Mouse (Mus musculus) MEL (cell line): ENCODE results near the gene Cdk14. TPM values are rescaled to one million over a fixed set of nuclear protein-coding genes. Genes with fewer than 3 reads are reported as not detected.

Source experiments
- DNase-seq: peaks from one replicate; pipeline ENCODE4 v3.0.0; 2011; ENCODE audit warnings: low read depth, low spot score
- H3K27ac ChIP-seq: 2 replicates; pipeline ENCODE4 v1.5.1; 2012; ENCODE audit warnings: low read depth, mild to moderate bottlenecking, control low read depth, low read length, moderate library complexity; ENCODE audit not compliant: control insufficient read depth
- H3K27me3 ChIP-seq, 2 experiments: fragments of 150-350 bp in 1 of 2; sonication (generic) in 1 of 2; 2 replicates each; pipeline ENCODE4 v1.6.1; 2012; ENCODE audit warnings: low read length in 2 of 2, mild to moderate bottlenecking in 2 of 2, improper control_type of control experiment in 1 of 2, moderate library complexity in 1 of 2; ENCODE audit not compliant: insufficient read depth in 2 of 2, control insufficient read depth in 1 of 2
- H3K36me3 ChIP-seq, 2 experiments: 2 replicates each; pipeline ENCODE4 v1.6.1; 2012 to 2014; ENCODE audit warnings: low read length in 2 of 2, improper control_type of control experiment in 1 of 2, inconsistent platforms in 1 of 2, mild to moderate bottlenecking in 1 of 2; ENCODE audit not compliant: insufficient read depth in 2 of 2, control insufficient read depth in 1 of 2
- H3K4me1 ChIP-seq, 2 experiments: fragments of 150-350 bp in 1 of 2; sonication (generic) in 1 of 2; 2 replicates each; pipeline ENCODE4 v1.6.1; 2012; ENCODE audit warnings: low read length in 2 of 2, improper control_type of control experiment in 1 of 2, mild to moderate bottlenecking in 1 of 2; ENCODE audit not compliant: insufficient read depth in 2 of 2, control insufficient read depth in 1 of 2
- H3K4me3 ChIP-seq, 2 experiments: fragments of 150-350 bp in 1 of 2; sonication (generic) in 1 of 2; 2 replicates each; pipeline ENCODE4 v1.5.1; 2012; ENCODE audit warnings: low read depth in 2 of 2, low read length in 2 of 2, mild to moderate bottlenecking in 2 of 2, moderate library complexity in 2 of 2, control low read depth in 1 of 2, improper control_type of control experiment in 1 of 2; ENCODE audit not compliant: control insufficient read depth in 1 of 2, insufficient read depth in 1 of 2
- H3K79me2 ChIP-seq: 2 replicates; pipeline ENCODE4 v1.6.1; 2012; ENCODE audit warnings: mild to moderate bottlenecking, low read length, moderate library complexity; ENCODE audit not compliant: control insufficient read depth, poor library complexity, insufficient read depth
- H3K9ac ChIP-seq: 2 replicates; pipeline ENCODE4 v1.6.1; 2012; ENCODE audit warnings: low read depth, mild to moderate bottlenecking, control low read depth, low read length, moderate library complexity; ENCODE audit not compliant: control insufficient read depth, poor library complexity, severe bottlenecking
- H3K9me3 ChIP-seq: fragments of 150-350 bp; sonication (generic); replicated peaks from 2 replicates; pipeline ENCODE4 v1.6.1; 2012; ENCODE audit warnings: mild to moderate bottlenecking, low read length, improper control_type of control experiment, moderate library complexity; ENCODE audit not compliant: insufficient read depth
- BHLHE40 ChIP-seq: IDR thresholded peaks from 2 replicates; pipeline ENCODE4 v1.6.1; 2012; ENCODE audit warnings: low read depth, mild to moderate bottlenecking, inconsistent platforms, low read length, improper control_type of control experiment, borderline replicate concordance
- ELF1 ChIP-seq: IDR thresholded peaks from 2 replicates; pipeline ENCODE4 v1.6.1; 2014; ENCODE audit warnings: low read depth, mild to moderate bottlenecking, inconsistent platforms, low read length, improper control_type of control experiment, moderate library complexity
- EP300 ChIP-seq, 2 experiments: IDR thresholded peaks; 2 replicates each; pipeline ENCODE4 v1.6.1; 2011; ENCODE audit warnings: improper control_type of control experiment in 2 of 2, low read length in 2 of 2, low read depth in 1 of 2, mild to moderate bottlenecking in 1 of 2
- GABPA ChIP-seq: IDR thresholded peaks from 2 replicates; pipeline ENCODE4 v1.6.1; 2012; ENCODE audit warnings: low read depth, mild to moderate bottlenecking, inconsistent platforms, low read length, improper control_type of control experiment, moderate library complexity
- GATA1 ChIP-seq: IDR thresholded peaks from 2 replicates; pipeline ENCODE4 v1.6.1; 2011; ENCODE audit warnings: low read depth, low read length, improper control_type of control experiment
- HCFC1 ChIP-seq: IDR thresholded peaks from 2 replicates; pipeline ENCODE4 v1.6.1; 2012; ENCODE audit warnings: low read depth, mild to moderate bottlenecking, inconsistent platforms, low read length, improper control_type of control experiment, moderate library complexity
- MAFK ChIP-seq: IDR thresholded peaks from 2 replicates; pipeline ENCODE4 v1.6.1; 2011; ENCODE audit warnings: low read depth, mild to moderate bottlenecking, low read length, improper control_type of control experiment, borderline replicate concordance
- MAX ChIP-seq: IDR thresholded peaks from 2 replicates; pipeline ENCODE4 v1.6.1; 2011; ENCODE audit warnings: low read length, improper control_type of control experiment
- MYC ChIP-seq: IDR thresholded peaks from 2 replicates; pipeline ENCODE4 v1.6.1; 2011; ENCODE audit warnings: low read depth, mild to moderate bottlenecking, low read length, improper control_type of control experiment, moderate library complexity
- POLR2AphosphoS2 ChIP-seq: IDR thresholded peaks from 2 replicates; pipeline ENCODE4 v1.6.1; 2011; ENCODE audit warnings: low read length, improper control_type of control experiment
- POLR2AphosphoS5 ChIP-seq: IDR thresholded peaks from 2 replicates; pipeline ENCODE4 v1.6.1; 2012; ENCODE audit warnings: low read depth, borderline replicate concordance, mild to moderate bottlenecking, inconsistent platforms, low read length, moderate library complexity, mixed read lengths
- RAD21 ChIP-seq: IDR thresholded peaks from 2 replicates; pipeline ENCODE4 v1.6.1; 2011; ENCODE audit warnings: mild to moderate bottlenecking, low read depth, low read length, improper control_type of control experiment
- TBP ChIP-seq: IDR thresholded peaks from 2 replicates; pipeline ENCODE4 v1.8.0; 2011; ENCODE audit warnings: low read depth, low read length, improper control_type of control experiment
- TCF12 ChIP-seq: IDR thresholded peaks from 2 replicates; pipeline ENCODE4 v1.6.1; 2014; ENCODE audit warnings: low read depth, mild to moderate bottlenecking, inconsistent platforms, low read length, improper control_type of control experiment, moderate library complexity
- UBTF ChIP-seq: IDR thresholded peaks from 2 replicates; pipeline ENCODE4 v1.6.1; 2012; ENCODE audit warnings: low read depth, mild to moderate bottlenecking, inconsistent platforms, low read length, improper control_type of control experiment, moderate library complexity, borderline replicate concordance; ENCODE audit not compliant: insufficient read depth
- polyA plus RNA-seq, 2 experiments: library from polyadenylated mRNA; stranded (reverse) in 1 of 2; unstranded in 1 of 2; fragments of >175 nt in 1 of 2; fragments of >200 nt in 1 of 2; gene quantifications; 2 replicates each; pipeline versions ENCODE4 v1.2.1 to v1.2.4; 2012; ENCODE audit warnings: low replicate concordance in 2 of 2, low read depth in 1 of 2; ENCODE audit not compliant: insufficient read length in 2 of 2, insufficient read depth in 1 of 2, missing spikeins in 1 of 2
- total RNA-seq: library from RNA; depleted of rRNA; stranded (reverse); fragments of 300-350 nt; gene quantifications from 2 replicates; pipeline ENCODE4 v1.2.3, GENCODE M21; 2012

Gene Cdk14
- total and polyA plus RNA-seq, 3 experiments, result not detected

DNA sequence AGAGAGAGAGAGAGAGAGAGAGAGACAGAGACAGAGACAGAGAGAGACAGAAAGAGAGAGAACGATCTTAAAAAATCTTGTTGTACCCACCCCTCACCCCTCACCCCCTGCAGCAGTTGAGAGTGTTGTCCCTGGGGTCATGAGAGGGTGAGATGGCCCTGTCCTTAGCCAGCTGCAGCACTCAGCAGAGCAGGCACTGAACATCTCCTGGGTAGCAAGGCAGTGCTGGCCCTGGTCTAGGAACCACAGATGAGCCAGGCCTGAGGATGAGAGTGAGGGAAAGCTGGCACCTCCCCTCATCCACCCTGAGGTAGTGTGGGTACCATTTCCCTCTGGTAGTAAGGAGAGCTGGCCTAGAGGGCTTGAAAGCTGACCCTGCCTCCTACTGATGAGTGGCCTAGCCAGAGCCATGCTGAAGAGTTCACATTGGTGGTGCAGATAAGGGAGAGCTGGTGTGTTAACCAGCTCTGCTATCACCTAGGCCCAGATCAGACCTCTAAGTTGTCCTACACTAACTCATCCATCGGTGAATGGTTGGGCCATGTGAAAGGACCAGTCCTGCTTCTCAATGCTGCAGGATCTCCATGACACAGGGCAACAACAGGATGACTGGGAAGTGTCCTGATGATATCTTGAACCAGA is 173.5 kb downstream of the Cdk14 start:
- Histone ChIP-seq H3K9me3 (no peaks in the 10 kb centered on the region), H3K4me3 (no peak overlapping the region), H3K9ac (no peak overlapping the region), H3K4me1 (no peaks in the 10 kb centered on the region), H3K36me3 (no peaks in the 10 kb centered on the region), H3K27ac (no peak overlapping the region), H3K27me3 (no peaks in the 10 kb centered on the region), H3K79me2 (no peaks in the 10 kb centered on the region)
- TF ChIP-seq MAFK, result no peak
- no peak for TF ChIP-seq POLR2AphosphoS2
- no peak for TF ChIP-seq EP300 (IDR thresholded peaks at IDR 0.05; ENCODE audit: low read depth in 1 of 2, low read length in 2 of 2)
- no peak for TF ChIP-seq MAX
- TF ChIP-seq HCFC1, result no peak
- TF ChIP-seq ELF1, result no peak
- no peak for DNase-seq

DNA sequence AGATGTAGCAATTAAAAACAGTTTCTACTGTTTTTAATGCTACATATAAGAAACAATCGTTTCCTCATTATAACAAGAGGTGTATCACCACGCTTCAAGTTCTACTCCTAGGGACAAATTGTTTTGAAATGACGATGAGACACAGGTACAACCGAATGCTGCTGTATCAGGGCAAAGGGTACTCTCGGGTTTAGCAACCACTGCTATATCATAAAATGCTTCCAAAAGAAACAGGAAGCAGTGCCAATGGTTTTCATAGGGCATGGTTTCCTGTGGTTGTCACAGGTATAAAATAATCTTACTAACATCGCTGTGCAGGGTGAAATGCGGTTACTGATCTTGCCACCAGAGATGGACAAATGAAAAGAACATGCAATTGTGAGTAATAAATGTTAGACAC is 174.9 kb downstream of the Cdk14 start:
- no peak overlapping the region for H3K27ac ChIP-seq
- TF ChIP-seq TCF12 (no peak), TBP (no peak), GABPA (no peak), MAFK (no peak), EP300 (IDR thresholded peaks at IDR 0.05; ENCODE audit: low read depth in 1 of 2, low read length in 2 of 2) (no peak), BHLHE40 (no peak), POLR2AphosphoS5 (no peak), UBTF (no peak), MYC (no peak), GATA1 (no peak), RAD21 (no peak)
- TF ChIP-seq, all 39 proteins: peak for 0
- H3K4me1 ChIP-seq, result no peaks in the 10 kb centered on the region
- no peak for DNase-seq
- H3K9ac ChIP-seq, result no peak overlapping the region
- H3K9me3 ChIP-seq, result no peaks in the 10 kb centered on the region
- no peak overlapping the region for H3K4me3 ChIP-seq
- H3K36me3 ChIP-seq, result no peaks in the 10 kb centered on the region
- no peaks in the 10 kb centered on the region for H3K27me3 ChIP-seq
- H3K79me2 ChIP-seq, result no peaks in the 10 kb centered on the region
